Mouse (Mus musculus): ENCODE measurements around the gene Sorcs2.
A peak's percentile ranks its signal among the peaks of the same experiment; 100 is the strongest.

The Sorcs2 gene

GRCm38 (mm10) chr5:36043154-36043553 lies 354.8 kb downstream of the Sorcs2 start:
- no peak for DNase-seq

GRCm38 (mm10) chr5:36041756-36042155 lies 356.2 kb downstream of the Sorcs2 start:
- DNase-seq = no peak

DNA sequence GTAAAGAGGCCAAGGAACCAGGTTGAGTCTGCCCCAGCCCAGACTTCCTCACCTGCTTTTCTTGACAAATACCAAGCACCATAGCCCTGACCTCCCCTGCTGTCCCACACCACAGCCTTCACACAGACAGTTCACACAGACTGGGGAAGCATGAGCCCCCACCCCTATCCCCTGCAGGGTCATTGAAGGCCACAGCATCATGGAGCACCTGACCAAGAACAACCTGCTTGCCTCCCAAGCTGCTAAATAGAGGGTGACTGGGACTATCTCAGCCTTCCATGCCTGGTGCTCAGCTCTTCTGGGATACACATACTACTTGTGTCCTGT lies 356.7 kb downstream of the Sorcs2 start:
- no peak for DNase-seq

- DNase-seq = no peak
These were observed 357.3 kb downstream of the Sorcs2 start for GRCm38 (mm10) chr5:36040398-36041235.

GRCm38 (mm10) chr5:36039596-36039995 lies 358.3 kb downstream of the Sorcs2 start:
- no peak for DNase-seq

GRCm38 (mm10) chr5:36033531-36034426 lies 364.2 kb downstream of the Sorcs2 start:
- DNase-seq = peak; percentile 37

DNA sequence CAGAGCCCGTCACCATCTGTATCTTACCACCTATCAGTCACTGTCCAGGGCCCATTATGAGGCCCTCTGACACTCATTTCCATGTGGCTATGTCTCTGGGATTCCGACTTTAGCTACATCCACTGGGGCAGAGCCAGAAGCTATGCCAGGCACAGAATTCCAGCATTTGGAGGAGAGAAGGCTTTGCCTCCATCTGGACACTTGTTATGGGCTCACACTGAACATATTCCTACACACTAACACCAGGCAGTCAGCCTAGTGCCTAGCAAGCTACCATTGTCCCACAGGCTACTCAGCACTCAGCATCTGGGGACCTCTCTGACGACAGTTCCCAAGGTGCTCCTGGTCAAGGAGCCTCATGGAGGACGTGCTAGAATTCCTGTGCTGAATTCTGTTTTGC lies 372.9 kb downstream of the Sorcs2 start:
- DNase-seq = no peak

- no peak for DNase-seq
These were observed 373.8 kb downstream of the Sorcs2 start for GRCm38 (mm10) chr5:36024003-36024685.

- no peak for DNase-seq
These were observed 375.6 kb downstream of the Sorcs2 start for GRCm38 (mm10) chr5:36022361-36022760.

DNA sequence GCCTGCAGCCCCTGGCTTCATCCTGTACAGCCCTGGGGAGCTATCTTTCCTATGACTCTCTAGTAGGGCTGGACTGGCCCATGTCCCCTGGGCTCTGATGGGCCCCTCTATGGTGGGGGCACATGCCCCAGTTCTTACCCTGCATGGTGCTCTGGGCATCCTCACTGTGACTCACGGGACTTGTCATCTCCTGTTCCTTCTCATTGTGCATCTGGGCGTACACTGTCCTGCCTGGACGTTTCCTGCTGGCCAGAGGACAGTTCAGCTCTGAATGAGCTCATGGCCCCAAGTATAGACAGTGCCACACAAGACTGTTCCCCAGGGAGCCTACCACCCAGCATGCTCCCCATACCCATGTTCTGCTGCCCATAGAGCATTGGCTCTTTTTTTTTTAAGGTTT lies 376.8 kb downstream of the Sorcs2 start:
- no peak for DNase-seq

DNA sequence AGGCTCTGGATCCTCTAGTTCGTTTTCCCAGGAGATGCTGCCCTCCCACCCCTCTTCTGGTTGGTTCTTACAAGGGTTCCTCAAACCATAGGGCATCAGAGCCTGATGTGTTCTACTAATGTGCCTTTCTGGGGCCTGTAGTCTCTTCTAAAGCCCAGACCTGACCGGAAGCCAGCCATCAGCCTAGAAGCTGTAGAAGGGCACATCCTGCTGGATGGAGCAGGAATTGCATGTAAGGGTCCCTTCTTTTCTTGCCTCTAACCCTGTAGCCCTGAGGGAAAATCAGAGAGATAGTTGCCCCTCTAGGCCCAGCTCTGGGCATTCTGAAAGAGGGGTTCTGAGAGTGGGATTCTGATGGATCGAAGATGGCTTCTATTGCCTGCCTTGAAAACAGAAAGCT lies 379.6 kb downstream of the Sorcs2 start:
- no peak for DNase-seq

- no peak for DNase-seq
These were observed 388.5 kb downstream of the Sorcs2 start for GRCm38 (mm10) chr5:36009405-36009804.

DNA sequence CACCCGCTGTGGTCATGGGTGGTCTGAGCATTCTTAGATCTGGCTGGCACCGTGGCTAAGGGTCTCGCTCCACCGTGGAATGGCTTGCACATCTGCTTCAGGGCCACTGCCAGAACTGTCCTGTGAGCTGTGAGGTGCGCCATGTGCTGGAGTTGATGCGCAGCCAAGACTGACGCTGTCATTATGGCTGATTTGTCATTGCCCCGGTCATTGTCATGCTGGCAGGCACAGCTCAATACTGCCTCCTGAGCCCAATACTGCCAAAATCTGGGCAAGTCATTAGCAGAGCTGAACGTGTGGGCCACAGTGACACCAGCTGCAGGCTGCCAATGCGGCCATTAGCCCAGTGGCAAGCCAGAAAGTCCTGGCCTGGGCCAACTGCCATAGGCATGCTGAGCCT lies 390.3 kb downstream of the Sorcs2 start:
- no peak for DNase-seq

DNA sequence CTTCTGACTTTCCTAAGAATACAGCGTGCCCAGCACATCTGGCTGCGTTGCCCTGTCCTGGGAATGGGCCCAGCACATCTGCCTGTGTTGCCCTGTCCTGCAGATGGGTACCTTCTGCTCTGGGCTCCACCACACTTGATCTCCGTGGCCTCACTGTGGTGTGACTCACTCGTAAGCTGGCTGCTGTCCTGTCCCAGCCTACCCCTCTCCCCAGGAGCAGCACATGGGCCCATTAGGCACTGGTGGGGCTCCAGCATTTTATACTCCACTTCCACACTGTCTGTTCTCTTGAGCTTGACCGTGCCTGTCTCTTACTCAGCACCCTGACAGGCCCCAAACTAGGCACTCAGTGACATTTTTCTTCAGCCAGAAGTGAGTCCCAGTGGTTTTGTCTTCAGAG lies 391.4 kb downstream of the Sorcs2 start:
- DNase-seq = no peak

- no peak for DNase-seq
These were observed 391.8 kb downstream of the Sorcs2 start for GRCm38 (mm10) chr5:36006106-36006505.

- no peak for DNase-seq
These were observed 394.1 kb downstream of the Sorcs2 start for GRCm38 (mm10) chr5:36003797-36004196.

- no peak for DNase-seq
These were observed 407.8 kb downstream of the Sorcs2 start for GRCm38 (mm10) chr5:35989986-35990735.

GRCm38 (mm10) chr5:35989506-35989905 lies 408.4 kb downstream of the Sorcs2 start:
- no peak for DNase-seq

GRCm38 (mm10) chr5:35988085-35988484 lies 409.9 kb downstream of the Sorcs2 start:
- DNase-seq = no peak

- DNase-seq = no peak
These were observed 412.3 kb downstream of the Sorcs2 start for GRCm38 (mm10) chr5:35985611-35986010.

DNA sequence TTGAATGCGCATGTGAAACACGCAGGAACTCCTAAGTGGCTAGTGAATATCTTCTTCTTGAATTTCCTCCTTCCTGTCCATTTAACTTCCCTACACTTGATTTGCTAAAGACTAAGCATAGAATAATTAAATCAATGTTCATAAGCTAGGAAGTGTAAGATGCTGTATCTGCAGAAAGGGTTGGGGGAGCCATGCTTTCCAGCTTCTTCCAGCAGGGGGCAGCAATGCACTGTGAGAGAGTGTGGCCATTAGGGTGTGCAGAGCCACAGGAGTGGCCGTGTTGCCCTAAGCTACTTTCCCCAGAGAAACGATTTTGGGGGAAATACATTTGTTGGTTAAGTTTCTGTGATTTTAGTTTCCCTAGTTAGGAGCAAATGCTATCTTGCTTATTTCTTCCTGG lies 416.0 kb downstream of the Sorcs2 start:
- DNase-seq = peak; percentile 76

GRCm38 (mm10) chr5:35981341-35981740 lies 416.6 kb downstream of the Sorcs2 start:
- DNase-seq = no peak

- DNase-seq = no peak
These were observed 417.4 kb downstream of the Sorcs2 start for GRCm38 (mm10) chr5:35980542-35980941.

Measured in right cerebral cortex, postnatal 25 days (tissue).